Mouse (Mus musculus) left cerebral cortex, adult 2 months (tissue): ENCODE data around the gene Gla. TPM values are rescaled to one million over a fixed set of nuclear protein-coding genes. Genes with fewer than 3 reads are reported as not detected.

Experiments used
- DNase-seq, 2 experiments: peaks; one replicate each; pipeline ENCODE4 v3.0.0; 2021 to 2022; ENCODE audit warnings: low spot score in 2 of 2, mixed read lengths in 1 of 2; ENCODE audit errors: extremely low spot score in 1 of 2
- H3K27ac ChIP-seq: fragments of 200-600 bp; 2 replicates; pipeline ENCODE4 v1.8.1; 2022
- H3K4me3 ChIP-seq: fragments of 200-600 bp; 2 replicates; pipeline ENCODE4 v1.8.1; 2022
- CTCF ChIP-seq: fragments of 200-600 bp; IDR thresholded peaks from 2 replicates; pipeline ENCODE4 v1.8.1; 2022; ENCODE audit warnings: antibody characterized with exemption, mild to moderate bottlenecking, moderate library complexity
- intact Hi-C: fragments of 180-260 bp; cut with DNase I; formaldehyde crosslinking; loops from one replicate; pipeline ENCODE4 v1.15.1; 2025
- total RNA-seq, 2 experiments: library from RNA; stranded (reverse); gene quantifications; 2 replicates each; pipeline ENCODE4 v1.2.3; 2021

Gene Gla
- total RNA-seq, 2 experiments from 2014 or later, result 11.0 to 12.2 TPM

GRCm38 (mm10) chrX:134585103-134586002, 15.6 kb downstream of the Gla start, which contains the start of gene Rpl36a:
Gene Rpl36a, plus strand, starts transcription at chrX:134585654.
- TF ChIP-seq CTCF, result peak; percentile 75
- intact Hi-C loops, result loop anchor here (5.0 to 10.0 kb wide), 2 partner anchors 43 to 521 kb away; partner anchors contain the start of gene Timm8a1
- DNase-seq, result peak; percentile 87
- H3K27ac ChIP-seq, result peak within 1 kb of the TSS; percentile 67
- H3K4me3 ChIP-seq, result peak within 1 kb of the TSS; percentile 51

DNA sequence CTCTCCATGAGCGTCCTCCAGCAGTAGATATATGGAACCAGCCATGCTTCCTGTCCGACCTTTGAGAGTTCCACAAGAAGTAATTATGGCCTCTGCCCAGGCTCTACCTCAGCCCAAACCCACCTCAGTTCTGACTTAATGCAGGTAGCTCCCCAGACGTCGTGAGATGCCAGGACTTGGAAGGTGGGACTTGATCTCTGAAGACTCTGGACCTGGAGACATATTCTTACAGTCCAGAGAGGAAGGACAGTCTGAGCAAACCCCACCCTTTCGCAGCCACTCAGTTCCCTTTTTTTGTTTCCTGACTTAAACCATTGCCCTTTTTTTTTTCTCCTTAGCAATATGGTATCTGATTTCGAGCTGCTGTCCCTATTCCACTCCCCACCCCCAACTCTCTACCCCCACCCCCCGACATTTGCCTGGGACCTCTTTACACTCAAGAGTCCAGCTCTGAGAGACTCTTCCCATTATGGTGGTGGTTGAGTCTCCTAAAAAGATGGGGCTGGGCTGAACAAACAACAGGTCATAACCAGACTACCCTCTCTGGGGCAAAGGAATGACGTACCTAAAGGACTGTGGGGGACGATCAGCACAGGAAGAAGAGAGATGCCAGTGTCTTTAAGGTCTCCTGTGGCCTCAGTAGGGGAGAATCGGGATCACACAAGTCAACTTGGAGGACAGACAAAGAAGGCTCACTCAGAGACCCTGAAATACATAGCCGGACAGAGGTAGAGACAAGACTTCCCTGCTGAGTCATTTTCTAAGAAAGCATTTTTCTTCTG, 17.8 kb downstream of the Gla start, which contains the start of gene Btk:
TSS of gene Btk (minus strand) at position 683 of the 782 bp plus-strand sequence.
- intact Hi-C loops, result loop anchor here (10.0 kb wide), 1 partner anchor 518 kb away; no protein-coding TSS in a partner anchor
- Histone ChIP-seq H3K4me3 (no peak within 1 kb of the TSS), H3K27ac (no peak within 1 kb of the TSS)
- DNase-seq, result no peak
- no peak for TF ChIP-seq CTCF

DNA sequence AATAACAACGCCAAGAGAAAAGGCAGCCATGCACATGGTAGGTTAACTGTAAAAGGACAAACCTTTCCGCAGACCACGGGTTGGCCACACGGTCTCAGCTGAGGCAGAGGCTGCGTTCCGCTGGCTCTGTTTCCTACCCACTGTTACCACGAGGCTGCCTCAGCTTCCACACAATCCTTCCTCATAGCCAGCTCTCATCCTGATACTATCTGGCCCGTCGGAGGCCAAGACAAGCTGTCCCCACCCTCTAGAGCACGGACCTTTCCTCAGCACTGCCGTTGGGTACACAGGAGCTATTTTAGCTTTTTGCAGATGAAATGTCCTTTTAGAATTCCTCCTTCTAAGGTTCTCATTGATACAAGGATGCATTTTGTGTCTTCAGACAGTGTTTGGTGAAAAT, 18.7 kb downstream of the Gla start:
- DNase-seq, result no peak
- intact Hi-C loops, result loop anchor here (10.0 kb wide), 1 partner anchor 517 kb away; no protein-coding TSS in a partner anchor
- H3K4me3 ChIP-seq, result no peak overlapping the region
- TF ChIP-seq CTCF, result no peak
- H3K27ac ChIP-seq, result no peak overlapping the region

DNA sequence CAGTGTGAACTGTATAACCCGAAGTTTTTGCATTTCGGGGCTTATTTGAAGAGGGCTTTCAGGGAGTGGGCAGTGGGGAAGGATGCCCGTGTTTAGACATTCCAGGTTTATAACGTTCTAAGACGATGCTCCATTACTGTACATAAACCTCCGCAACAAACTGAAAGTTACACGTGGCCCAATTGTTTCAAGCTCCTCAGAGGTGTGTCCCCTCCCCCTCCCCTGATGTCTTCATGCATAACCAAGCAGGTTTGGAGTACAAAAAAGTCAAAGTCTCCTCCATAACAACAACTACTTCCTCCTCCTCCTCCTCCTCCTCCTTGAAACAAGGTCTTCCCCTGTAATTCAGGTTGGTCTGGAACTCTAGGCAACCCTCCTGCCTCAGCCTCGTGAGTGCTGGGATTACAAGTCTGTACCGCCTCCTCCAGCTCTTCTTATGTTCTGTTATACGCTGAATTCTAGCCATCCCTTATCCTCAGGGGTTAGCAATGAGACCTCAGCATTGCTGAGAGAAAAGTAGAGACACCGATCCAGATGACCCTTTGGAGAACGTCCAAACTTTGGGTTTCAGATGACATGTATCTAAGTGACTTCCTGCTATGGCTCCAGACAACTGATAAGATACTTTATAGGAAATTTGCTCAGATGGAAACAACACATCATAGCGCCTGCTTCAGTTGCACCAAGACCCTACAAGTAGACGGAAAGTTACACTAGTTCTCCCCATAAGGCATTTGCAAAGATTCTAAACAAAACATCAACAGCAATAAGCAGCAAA, 20.2 kb downstream of the Gla start:
- DNase-seq, result no peak
- intact Hi-C loops, result loop anchor here (10.0 kb wide), 1 partner anchor 516 kb away; no protein-coding TSS in a partner anchor
- Histone ChIP-seq H3K27ac (no peak overlapping the region), H3K4me3 (no peak overlapping the region)
- no peak for TF ChIP-seq CTCF

DNA sequence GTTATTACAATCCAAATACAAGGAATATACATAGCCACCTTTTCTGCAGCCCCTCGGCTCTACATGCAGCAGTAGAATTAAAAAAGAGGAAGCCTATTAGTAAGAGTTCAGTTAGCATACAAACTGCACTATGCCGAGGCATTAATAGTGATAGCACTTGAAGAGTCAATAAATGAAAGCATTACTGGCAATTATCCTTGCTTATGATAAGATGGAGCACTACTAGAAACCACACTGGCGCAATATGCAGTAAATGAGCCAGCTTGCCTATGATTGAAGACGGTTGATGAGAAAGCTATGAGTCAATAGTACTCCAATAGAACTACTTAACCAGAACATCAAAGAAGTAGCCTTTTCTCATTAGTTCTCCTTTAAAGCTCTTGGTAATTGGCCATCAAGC, 23.0 kb downstream of the Gla start:
- no peak overlapping the region for H3K4me3 ChIP-seq
- no peak for TF ChIP-seq CTCF
- intact Hi-C loops, result no loop called here
- no peak for DNase-seq
- H3K27ac ChIP-seq, result no peak overlapping the region

DNA sequence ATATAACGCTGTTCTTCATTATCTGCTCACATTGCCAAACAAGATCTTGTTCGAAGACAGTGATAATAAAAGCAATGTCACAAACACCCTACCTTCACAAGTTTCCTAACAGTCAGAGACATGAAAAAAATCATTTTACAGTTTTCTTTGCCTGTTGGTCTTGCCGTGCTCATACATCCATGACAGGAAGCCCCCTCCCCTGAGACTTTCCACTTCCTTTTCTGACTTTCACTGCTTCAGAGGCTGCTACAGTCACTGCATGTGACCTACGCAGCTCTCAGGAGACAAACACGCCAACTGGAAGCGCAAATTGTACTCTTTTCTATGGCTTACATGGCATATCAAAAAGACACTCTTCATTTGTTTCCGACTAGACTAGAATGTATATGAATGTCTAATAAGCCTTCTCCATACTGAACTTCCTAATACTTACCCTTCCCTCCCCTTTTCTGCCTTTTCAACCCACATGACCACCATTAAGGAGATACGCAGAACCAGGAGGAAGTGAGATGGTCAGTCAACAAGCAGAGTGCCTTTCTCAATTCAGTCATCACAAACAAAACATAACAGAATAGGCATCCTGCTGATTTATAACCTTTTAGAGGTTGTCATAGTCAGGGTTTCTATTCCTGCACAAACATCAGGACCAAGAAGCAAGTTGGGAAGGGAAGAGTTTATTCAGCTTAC, 34.2 kb downstream of the Gla start:
- intact Hi-C loops, result loop anchor here (10.0 kb wide), 1 partner anchor 62 kb away; no protein-coding TSS in a partner anchor
- TF ChIP-seq CTCF, result no peak
- no peak for DNase-seq
- Histone ChIP-seq H3K4me3 (no peak overlapping the region), H3K27ac (no peak overlapping the region)

DNA sequence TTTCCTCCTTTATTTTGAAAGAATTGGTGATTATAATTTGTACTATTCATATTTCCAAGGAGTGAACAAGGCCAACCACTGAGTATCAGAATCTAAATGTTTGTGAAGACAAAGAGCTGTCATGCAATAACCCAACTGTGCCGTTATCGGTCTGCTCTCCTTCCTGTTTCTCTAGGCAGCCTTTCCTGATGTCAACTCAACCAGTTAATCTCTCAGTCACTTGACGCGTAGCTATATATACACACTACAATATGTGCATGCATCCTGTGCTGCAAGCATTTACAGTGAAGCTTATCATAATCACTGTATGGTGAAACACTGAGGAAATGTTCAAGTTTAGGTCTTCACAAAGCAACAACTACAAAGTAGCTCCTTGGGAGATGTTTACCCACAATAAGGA, 36.6 kb downstream of the Gla start:
- DNase-seq, result no peak
- Histone ChIP-seq H3K27ac (no peak overlapping the region), H3K4me3 (no peak overlapping the region)
- intact Hi-C loops, result loop anchor here (10.0 kb wide), 1 partner anchor 60 kb away; no protein-coding TSS in a partner anchor
- no peak for TF ChIP-seq CTCF

- no peak for TF ChIP-seq CTCF
- H3K4me3 ChIP-seq, result no peak overlapping the region
- intact Hi-C loops, result no loop called here
- DNase-seq, result no peak
- H3K27ac ChIP-seq, result no peak overlapping the region
These were observed 46.5 kb downstream of the Gla start for GRCm38 (mm10) chrX:134554425-134554824.

DNA sequence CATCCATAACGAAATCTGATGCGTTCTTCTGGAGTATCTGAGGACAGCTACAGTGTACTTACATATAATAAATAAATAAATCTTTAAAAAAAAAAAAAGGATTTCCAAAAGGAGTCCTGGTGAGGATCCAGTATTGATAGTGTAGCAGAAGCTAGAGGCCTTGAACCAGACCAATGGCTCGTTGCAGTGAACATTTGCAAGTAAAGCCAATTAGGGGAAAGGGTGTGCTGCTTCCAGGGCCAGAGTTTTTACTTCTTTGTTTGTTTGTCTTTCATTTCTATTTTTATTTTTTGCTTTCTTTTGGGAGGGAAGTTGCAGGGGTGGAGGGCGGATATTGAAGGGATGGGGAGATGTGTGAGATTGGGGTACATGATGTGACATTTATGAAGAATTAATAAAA, 47.6 kb downstream of the Gla start:
- H3K4me3 ChIP-seq, result no peak overlapping the region
- no peak overlapping the region for H3K27ac ChIP-seq
- DNase-seq, result no peak
- intact Hi-C loops, result no loop called here
- TF ChIP-seq CTCF, result no peak

GRCm38 (mm10) chrX:134550903-134551302, 50.0 kb downstream of the Gla start:
- TF ChIP-seq CTCF, result peak; percentile 78
- no peak for DNase-seq
- Histone ChIP-seq H3K4me3 (no peak overlapping the region), H3K27ac (no peak overlapping the region)
- intact Hi-C loops, result no loop called here

DNA sequence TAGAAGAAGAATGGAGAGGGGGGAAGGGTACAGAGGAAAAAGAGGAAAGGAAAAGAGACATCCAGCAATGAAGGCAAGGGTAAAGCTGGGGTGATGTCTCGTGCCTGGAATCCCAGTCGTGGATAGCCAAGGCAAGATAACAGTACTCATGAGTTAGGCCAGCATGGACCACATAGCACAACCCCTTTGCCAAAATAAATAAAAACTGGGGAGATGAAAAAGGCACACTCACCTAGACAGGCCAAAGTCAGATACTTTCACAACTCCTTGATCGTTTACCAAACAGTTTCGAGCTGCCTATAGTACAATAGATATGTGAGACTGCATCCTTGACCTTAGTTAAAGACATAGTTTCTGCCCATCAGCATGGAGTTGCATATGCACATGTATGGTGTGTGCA, 53.6 kb downstream of the Gla start:
- intact Hi-C loops, result no loop called here

More for the DNA sequence above, 53.6 kb downstream of the Gla start:
- H3K4me3 ChIP-seq, result no peak overlapping the region
- DNase-seq, result no peak
- TF ChIP-seq CTCF, result no peak
- no peak overlapping the region for H3K27ac ChIP-seq
